Mouse (Mus musculus) C2C12 (cell line): ENCODE data around the gene Txnrd2.

Experiments
- CEBPB ChIP-seq: IDR thresholded peaks from one replicate; pipeline ENCODE4 v1.6.1; 2011; ENCODE audit warnings: low read depth, mild to moderate bottlenecking, control low read depth, moderate library complexity
- CTCF ChIP-seq: IDR thresholded peaks from one replicate; pipeline ENCODE4 v1.5.1; 2011; ENCODE audit not compliant: control insufficient read depth, insufficient read depth, insufficient read length
- FOSL1 ChIP-seq: IDR thresholded peaks from one replicate; pipeline ENCODE4 v1.8.0; 2011; ENCODE audit warnings: mild to moderate bottlenecking, low read length; ENCODE audit not compliant: poor library complexity, insufficient read depth, severe bottlenecking
- MYOG ChIP-seq: IDR thresholded peaks from one replicate; pipeline ENCODE4 v1.6.1; 2011; ENCODE audit not compliant: control insufficient read depth, insufficient read length; ENCODE audit errors: extremely low read depth

DNA sequence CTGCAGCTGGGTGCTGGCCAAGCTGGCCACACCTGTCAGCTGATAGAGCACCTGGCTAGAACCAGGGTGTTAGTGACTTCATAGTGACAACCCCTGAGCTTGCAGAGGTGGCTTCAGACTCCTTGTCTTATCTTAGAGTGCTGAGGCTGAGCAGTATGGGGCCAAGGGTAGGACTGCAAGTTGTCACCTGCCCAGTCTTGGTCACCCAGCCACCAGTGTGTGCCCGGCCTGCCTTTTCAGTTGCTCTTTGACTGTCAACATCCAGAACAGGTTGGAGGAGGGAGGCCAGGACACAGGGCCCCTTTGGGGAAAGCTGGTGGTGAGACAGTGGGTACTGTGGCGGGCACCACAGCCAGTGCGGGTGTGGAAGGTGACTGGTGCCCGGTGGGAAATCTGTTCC, 22.8 kb downstream of the Txnrd2 start:
- TF ChIP-seq CTCF, result no peak
- no peak for TF ChIP-seq CEBPB
- no peak for TF ChIP-seq MYOG
- TF ChIP-seq FOSL1, result no peak
